Mouse (Mus musculus): ENCODE measurements around the gene Tssc4.

Tssc4 gene

GRCm38 (mm10) chr7:143044826-143045206, 24.2 kb upstream of the Tssc4 start:
- no peak for DNase-seq (ENCODE audit: low read depth, low spot score)

- DNase-seq (ENCODE audit: low read depth, low spot score): no peak
Observed at GRCm38 (mm10) chr7:143046358-143046757, 22.7 kb upstream of the Tssc4 start.

GRCm38 (mm10) chr7:143049331-143049730, 19.7 kb upstream of the Tssc4 start:
- no peak for DNase-seq (ENCODE audit: low read depth, low spot score)

- no peak for DNase-seq (ENCODE audit: low read depth, low spot score)
Observed at GRCm38 (mm10) chr7:143049841-143050816, 18.9 kb upstream of the Tssc4 start.

- DNase-seq (ENCODE audit: low read depth, low spot score): no peak
Observed at GRCm38 (mm10) chr7:143051316-143051715, 17.7 kb upstream of the Tssc4 start.

- no peak for DNase-seq (ENCODE audit: low read depth, low spot score)
Observed at GRCm38 (mm10) chr7:143052626-143053007, 16.4 kb upstream of the Tssc4 start, which contains the start of gene Cd81. Gene Cd81, plus strand, starts transcription at chr7:143052739.

- DNase-seq (ENCODE audit: low read depth, low spot score): no peak
Observed at GRCm38 (mm10) chr7:143053008-143053899, 15.8 kb upstream of the Tssc4 start.

- no peak for DNase-seq (ENCODE audit: low read depth, low spot score)
Observed at GRCm38 (mm10) chr7:143053961-143054611, 15.0 kb upstream of the Tssc4 start.

GRCm38 (mm10) chr7:143054612-143054965, 14.5 kb upstream of the Tssc4 start:
- no peak for DNase-seq (ENCODE audit: low read depth, low spot score)

GRCm38 (mm10) chr7:143055001-143055400, 14.0 kb upstream of the Tssc4 start:
- no peak for DNase-seq (ENCODE audit: low read depth, low spot score)

- DNase-seq (ENCODE audit: low read depth, low spot score): no peak
Observed at GRCm38 (mm10) chr7:143055499-143056186, 13.4 kb upstream of the Tssc4 start.

- DNase-seq (ENCODE audit: low read depth, low spot score): no peak
Observed at GRCm38 (mm10) chr7:143057023-143057422, 12.0 kb upstream of the Tssc4 start.

GRCm38 (mm10) chr7:143057667-143058220, 11.3 kb upstream of the Tssc4 start:
- DNase-seq (ENCODE audit: low read depth, low spot score): no peak

- DNase-seq (ENCODE audit: low read depth, low spot score): no peak
Observed at GRCm38 (mm10) chr7:143058221-143058697, 10.8 kb upstream of the Tssc4 start.

GRCm38 (mm10) chr7:143059202-143059870, 9.7 kb upstream of the Tssc4 start:
- DNase-seq (ENCODE audit: low read depth, low spot score): no peak

- no peak for DNase-seq (ENCODE audit: low read depth, low spot score)
Observed at GRCm38 (mm10) chr7:143062704-143063103, 6.3 kb upstream of the Tssc4 start.

GRCm38 (mm10) chr7:143064226-143064625, 4.8 kb upstream of the Tssc4 start:
- no peak for DNase-seq (ENCODE audit: low read depth, low spot score)

GRCm38 (mm10) chr7:143065692-143066091, 3.4 kb upstream of the Tssc4 start:
- no peak for DNase-seq (ENCODE audit: low read depth, low spot score)

- no peak for DNase-seq (ENCODE audit: low read depth, low spot score)
Observed at GRCm38 (mm10) chr7:143067469-143067868, 1.6 kb upstream of the Tssc4 start.

GRCm38 (mm10) chr7:143067897-143068296, 1.2 kb upstream of the Tssc4 start:
- no peak for DNase-seq (ENCODE audit: low read depth, low spot score)

Measured in brain, embryonic 18.5 days (tissue).